Mouse (Mus musculus): Measurements from ENCODE around the gene Madd.

The Madd gene

GRCm38 (mm10) chr2:91183711-91184405 is at the start of gene Madd:
Madd (minus strand) TSS chr2:91183837.
- peak; percentile 56 for DNase-seq (ENCODE audit: low spot score)

- no peak for DNase-seq (ENCODE audit: low spot score)
Observed at GRCm38 (mm10) chr2:91229735-91230134, 46.1 kb upstream of the Madd start.

- no peak for DNase-seq (ENCODE audit: low spot score)
Observed at GRCm38 (mm10) chr2:91223614-91224013, 40.0 kb upstream of the Madd start.

GRCm38 (mm10) chr2:91220501-91220900 is 36.9 kb upstream of the Madd start:
- no peak for DNase-seq (ENCODE audit: low spot score)

- no peak for DNase-seq (ENCODE audit: low spot score)
Observed at GRCm38 (mm10) chr2:91217032-91217431, 33.4 kb upstream of the Madd start.

GRCm38 (mm10) chr2:91213311-91213710 is 29.7 kb upstream of the Madd start:
- no peak for DNase-seq (ENCODE audit: low spot score)

GRCm38 (mm10) chr2:91206254-91206775 is 22.7 kb upstream of the Madd start:
- no peak for DNase-seq (ENCODE audit: low spot score)

- no peak for DNase-seq (ENCODE audit: low spot score)
Observed at GRCm38 (mm10) chr2:91202972-91203656, 19.5 kb upstream of the Madd start.

- peak; percentile 87 for DNase-seq (ENCODE audit: low spot score)
Observed at GRCm38 (mm10) chr2:91202222-91202971, 18.8 kb upstream of the Madd start, which contains the start of the genes Nr1h3 and Acp2. Nr1h3 (minus strand) TSS chr2:91202834. Acp2 (plus strand) TSS chr2:91202885.

GRCm38 (mm10) chr2:91198888-91199287 is 15.3 kb upstream of the Madd start:
- no peak for DNase-seq (ENCODE audit: low spot score)

- DNase-seq (ENCODE audit: low spot score): no peak
Observed at GRCm38 (mm10) chr2:91196577-91197001, 13.0 kb upstream of the Madd start.

GRCm38 (mm10) chr2:91194624-91195332 is 11.1 kb upstream of the Madd start:
- no peak for DNase-seq (ENCODE audit: low spot score)

- DNase-seq (ENCODE audit: low spot score): no peak
Observed at GRCm38 (mm10) chr2:91190501-91190900, 6.9 kb upstream of the Madd start.

- no peak for DNase-seq (ENCODE audit: low spot score)
Observed at GRCm38 (mm10) chr2:91187431-91187830, 3.8 kb upstream of the Madd start.

GRCm38 (mm10) chr2:91186208-91186607 is 2.6 kb upstream of the Madd start:
- no peak for DNase-seq (ENCODE audit: low spot score)

GRCm38 (mm10) chr2:91183148-91183513 is 506 bp downstream of the Madd start:
- DNase-seq (ENCODE audit: low spot score): peak; percentile 97

GRCm38 (mm10) chr2:91182405-91183147 is 1.1 kb downstream of the Madd start:
- DNase-seq (ENCODE audit: low spot score): no peak

- DNase-seq (ENCODE audit: low spot score): no peak
Observed at GRCm38 (mm10) chr2:91182016-91182404, 1.6 kb downstream of the Madd start.

GRCm38 (mm10) chr2:91180706-91181105 is 2.9 kb downstream of the Madd start:
- DNase-seq (ENCODE audit: low spot score): no peak

- no peak for DNase-seq (ENCODE audit: low spot score)
Observed at GRCm38 (mm10) chr2:91179825-91180224, 3.8 kb downstream of the Madd start.

GRCm38 (mm10) chr2:91176234-91176633 is 7.4 kb downstream of the Madd start:
- no peak for DNase-seq (ENCODE audit: low spot score)

Data from c-Kit-positive CD71-positive TER-119-positive erythroid progenitor cells, embryonic 14.5 days (primary cell).